Mouse (Mus musculus) urinary bladder, postnatal 14 days (tissue): Measurements from ENCODE around the gene Mcfd2.

ENCODE experiments used
- DNase-seq: peaks from one replicate; pipeline ENCODE4 v3.0.0; 2021; ENCODE audit warnings: low spot score

Gene Mcfd2

DNA sequence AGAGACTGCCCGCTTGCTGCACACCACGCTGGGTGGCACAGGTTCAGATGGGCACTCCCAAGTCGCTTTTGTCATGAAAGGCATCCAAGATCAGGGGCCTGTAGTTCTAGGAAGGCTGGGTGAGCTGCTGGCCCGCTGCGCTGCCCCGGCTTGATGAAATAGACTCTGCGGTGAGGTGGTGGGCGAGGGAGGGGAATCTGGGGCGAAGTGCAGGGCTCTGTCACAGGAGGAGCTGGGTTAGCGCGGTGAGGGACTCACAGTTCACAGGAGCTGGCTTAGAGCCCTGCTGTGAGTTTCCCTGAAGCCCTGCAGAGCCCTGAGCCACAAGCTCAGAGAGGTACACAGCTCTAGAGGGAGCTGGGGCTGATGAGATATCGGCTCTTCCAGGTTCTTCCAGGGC lies 22.4 kb upstream of the Mcfd2 start:
- DNase-seq: no peak

DNA sequence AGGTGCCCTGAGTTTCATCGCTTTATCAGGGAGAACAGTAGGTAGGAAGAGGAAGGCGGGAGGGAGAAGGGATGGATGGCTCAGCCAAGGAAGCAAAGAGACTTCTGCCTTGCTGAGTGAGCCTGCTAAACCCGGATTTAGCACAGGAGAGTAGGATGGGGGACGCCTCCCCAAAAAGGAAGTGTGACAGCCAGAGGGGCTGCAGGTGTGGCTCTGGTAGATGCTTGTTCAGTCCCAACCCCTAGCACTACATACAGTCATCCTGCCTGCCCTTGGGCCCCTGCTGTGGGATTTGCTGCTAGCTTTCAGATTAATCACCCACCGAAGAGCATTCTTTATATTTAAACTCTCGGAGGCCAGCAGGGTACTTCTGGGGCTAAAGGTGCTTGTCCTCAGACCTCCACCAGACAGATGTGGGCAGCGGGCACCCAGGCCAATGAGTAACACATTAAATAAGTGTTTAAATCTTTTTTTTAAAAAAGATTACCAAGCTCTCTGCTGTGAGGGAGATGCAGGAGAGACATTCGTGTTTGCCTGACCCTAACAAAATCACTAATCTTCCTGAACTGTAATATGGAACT lies 21.6 kb upstream of the Mcfd2 start:
- no peak for DNase-seq

DNA sequence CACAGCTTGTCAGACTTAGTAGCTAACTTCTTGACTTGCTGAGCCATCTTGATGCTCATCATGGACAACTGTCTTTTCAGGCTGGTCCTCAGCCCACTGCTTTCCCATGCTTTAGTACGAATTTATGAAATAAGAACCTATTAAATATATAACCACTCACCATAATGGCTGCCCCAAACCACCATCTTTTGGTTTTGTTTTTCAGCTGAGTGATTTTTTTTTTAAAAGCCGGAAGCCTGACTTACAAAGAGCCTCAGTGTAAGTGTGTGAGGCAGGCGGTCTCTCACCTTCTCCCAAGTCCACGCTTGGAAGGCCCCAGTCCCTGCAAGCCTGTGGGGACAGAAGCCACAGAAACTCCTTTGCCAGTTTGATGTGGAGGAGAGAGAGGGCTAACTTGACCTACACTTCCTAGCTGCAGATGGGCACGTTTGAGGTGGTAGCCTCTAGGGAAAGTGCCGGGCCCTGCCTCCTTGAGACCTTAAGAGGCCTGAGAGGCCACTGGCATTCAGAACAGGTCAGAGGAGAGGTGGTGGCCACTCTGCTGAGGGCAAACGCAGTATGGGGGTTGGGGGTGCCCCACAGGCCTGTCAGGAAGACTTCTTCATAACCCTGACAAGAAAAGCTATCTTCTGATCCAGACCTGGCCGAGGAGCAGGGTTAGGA lies 20.9 kb upstream of the Mcfd2 start:
- DNase-seq: no peak

DNA sequence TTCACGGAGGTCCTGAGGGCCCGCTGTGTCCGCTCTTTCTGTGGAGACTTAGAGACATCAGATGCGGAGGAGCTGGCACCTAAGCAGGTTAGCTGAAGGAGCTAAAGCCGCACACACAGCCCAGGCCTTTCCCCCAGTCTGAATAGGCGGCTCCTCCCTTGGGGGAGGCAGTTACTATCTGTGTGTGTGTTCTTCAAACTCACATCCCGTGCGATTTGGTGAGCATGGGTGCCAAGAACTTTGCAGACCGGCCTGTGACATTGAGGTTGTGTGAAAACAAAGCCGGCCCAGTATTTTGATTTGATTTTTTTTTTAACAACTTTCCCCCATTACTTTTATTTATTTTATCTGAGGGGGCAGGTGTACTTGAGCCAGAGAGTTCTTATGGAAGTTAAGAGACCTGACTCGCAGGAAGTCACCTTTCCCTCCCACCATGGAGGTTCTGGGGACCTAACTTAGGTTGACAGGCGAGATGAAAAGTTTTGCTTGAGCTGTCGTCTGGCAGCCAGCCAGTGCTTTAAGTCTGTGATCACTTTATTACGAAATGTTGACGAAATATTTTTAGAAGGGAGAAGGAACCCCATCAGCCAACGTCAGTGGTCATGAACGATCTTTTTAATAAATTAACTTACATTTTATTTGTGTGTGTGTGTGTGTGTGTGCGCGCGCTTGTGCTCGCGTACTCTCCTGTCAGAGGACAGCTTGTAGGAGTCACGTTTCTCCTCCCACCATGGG lies 20.2 kb upstream of the Mcfd2 start:
- no peak for DNase-seq

DNA sequence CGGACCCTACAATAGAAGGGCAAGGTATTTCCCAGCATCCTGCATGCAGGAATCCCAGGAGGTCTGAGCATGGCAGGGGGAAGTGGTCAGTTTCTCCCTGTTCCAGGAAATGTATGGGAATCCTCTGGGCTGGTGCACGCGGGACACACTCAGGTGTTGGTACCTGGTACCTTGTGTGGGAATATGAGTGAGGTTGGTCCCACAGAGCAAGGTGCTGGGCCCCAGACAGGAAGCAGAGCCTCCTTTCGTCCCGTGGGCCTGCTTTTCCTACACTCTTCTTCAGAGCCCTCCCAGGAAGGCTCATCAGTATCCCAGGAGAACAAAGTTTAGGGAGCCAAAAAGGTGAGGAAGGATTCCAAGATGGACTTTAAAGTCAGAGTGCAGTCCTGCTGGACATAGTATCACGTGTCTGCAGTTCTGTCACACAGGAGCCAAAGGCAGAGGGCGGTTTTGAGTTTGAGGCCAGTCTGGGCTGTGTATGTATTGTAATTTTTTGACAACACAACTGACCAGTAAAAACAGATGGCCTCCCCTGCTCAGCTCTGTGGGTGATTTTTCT lies 18.8 kb upstream of the Mcfd2 start:
- no peak for DNase-seq

DNA sequence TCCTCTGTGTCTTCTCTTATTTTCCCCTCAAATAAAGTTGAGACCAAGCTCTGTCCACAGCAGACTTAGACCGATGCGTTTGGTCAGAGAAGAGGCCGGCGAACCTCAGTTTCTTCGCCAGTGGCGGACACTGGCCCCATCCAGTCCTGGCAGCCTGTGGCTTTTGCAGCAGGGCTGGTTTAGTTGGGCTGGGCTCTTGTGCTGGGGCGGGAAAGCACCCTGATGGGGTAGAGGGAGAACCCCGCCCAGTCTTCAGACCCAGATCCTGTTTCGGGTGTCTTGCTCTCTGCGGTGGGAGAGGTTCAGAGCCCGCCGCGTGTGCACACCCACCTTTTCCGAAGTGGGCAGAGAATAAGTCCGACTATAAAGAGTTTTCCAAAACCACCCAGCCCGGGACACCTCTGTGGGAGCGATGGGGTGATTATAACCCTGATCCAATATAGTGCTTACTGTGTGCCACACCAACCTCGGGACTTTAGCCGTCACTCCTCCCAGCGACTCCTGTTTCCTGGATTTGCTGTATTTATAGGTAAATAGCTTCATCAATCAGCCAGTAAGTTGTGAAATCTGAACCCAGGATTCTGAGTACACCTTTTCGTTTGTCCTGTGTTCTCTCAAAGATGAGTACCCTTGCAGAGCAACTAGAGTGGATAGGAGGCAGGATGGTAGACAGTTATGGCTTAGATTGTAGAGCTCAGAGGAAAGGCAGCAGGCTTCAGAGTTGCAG lies 18.2 kb upstream of the Mcfd2 start:
- no peak for DNase-seq

DNA sequence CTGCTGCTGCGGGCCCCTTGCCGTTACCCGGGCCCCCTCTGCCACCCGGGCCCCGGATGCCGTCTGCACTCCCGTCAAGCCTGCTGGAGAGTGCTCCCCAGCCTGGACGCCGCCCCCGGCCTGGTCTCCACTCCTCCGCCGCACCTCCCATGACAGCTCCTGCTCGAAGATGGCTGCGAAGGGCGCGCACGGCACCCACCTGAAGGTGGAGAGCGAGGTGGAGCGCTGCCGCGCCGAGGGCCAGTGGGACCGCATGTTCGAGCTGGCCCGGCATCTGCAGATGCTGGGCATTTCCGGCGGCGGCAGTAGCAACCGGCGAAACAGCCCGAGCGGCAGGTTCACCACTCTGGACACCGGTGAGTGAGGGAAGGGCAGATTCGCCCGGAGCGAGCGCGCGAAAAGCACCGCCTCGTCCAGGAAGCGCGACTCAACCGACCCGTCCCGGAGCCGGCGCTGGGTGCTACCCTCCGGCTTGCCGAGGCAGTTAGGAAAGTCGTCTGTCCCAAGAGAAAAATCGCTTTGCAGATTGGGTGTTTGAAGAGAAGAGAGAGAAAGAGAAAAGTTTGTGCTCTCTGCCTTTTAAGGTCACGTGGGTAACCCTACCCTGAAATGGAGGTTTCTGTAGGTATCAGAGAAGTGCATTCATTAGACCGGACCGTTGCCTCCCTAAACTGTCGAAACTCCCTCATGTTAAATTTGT lies 17.5 kb upstream of the Mcfd2 start:
- DNase-seq: peak; percentile 65

DNA sequence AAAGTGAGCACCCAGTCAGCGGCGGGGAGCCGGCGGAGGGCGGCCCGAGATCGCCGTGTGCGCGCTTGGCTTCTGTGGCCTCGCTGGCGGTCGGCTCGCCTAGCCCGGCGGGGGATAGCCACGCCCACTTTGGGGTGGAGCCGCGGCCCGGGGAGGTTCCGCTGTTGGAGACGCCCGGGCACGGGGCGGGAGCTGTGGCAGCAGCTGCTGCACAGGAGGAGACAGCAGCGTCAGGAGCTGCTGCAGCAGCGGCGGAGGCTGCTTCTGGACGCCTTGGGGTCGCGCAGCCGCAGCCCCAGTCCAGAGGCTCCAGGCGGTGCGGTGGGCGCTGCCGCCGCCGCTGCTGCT lies 16.9 kb upstream of the Mcfd2 start, which contains the start of gene Ttc7:
Gene Ttc7, plus strand, starts transcription at position 181 of the 348 bp plus-strand sequence.
- DNase-seq: peak; percentile 99

DNA sequence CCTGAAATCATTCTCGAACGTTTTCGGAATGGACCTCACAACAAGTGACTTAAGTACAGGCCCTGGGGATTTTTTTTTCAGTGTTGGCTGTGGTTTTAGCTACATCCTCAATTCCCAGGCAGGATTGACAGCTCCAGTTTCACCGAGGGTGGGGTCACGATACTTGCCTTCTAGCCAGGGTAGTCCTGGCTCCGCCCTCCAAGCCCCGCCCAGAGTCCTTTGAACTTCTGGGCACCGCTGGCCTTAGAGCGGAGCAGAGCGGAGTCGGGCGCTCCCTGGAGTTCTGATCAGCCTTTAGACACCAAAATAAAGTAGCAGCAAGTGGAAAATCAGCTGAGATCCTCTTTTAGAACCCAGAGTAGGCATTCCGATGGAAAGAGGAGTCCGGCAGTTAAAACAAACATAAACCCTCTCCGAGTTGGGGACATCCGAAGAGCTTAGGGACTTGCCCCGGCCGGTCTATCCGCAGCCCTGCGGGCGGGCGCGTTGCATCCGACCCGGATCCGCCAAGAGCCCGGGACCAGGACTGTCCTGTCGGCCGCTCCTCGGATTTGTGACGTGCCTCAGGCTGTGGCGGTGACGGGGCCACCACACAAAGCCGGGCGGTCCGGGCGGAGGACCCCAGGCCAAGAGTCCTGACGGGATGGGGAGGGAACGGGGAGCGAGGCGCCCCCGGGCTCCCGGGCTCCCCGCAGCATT lies 16.4 kb upstream of the Mcfd2 start:
- DNase-seq: peak; percentile 95

DNA sequence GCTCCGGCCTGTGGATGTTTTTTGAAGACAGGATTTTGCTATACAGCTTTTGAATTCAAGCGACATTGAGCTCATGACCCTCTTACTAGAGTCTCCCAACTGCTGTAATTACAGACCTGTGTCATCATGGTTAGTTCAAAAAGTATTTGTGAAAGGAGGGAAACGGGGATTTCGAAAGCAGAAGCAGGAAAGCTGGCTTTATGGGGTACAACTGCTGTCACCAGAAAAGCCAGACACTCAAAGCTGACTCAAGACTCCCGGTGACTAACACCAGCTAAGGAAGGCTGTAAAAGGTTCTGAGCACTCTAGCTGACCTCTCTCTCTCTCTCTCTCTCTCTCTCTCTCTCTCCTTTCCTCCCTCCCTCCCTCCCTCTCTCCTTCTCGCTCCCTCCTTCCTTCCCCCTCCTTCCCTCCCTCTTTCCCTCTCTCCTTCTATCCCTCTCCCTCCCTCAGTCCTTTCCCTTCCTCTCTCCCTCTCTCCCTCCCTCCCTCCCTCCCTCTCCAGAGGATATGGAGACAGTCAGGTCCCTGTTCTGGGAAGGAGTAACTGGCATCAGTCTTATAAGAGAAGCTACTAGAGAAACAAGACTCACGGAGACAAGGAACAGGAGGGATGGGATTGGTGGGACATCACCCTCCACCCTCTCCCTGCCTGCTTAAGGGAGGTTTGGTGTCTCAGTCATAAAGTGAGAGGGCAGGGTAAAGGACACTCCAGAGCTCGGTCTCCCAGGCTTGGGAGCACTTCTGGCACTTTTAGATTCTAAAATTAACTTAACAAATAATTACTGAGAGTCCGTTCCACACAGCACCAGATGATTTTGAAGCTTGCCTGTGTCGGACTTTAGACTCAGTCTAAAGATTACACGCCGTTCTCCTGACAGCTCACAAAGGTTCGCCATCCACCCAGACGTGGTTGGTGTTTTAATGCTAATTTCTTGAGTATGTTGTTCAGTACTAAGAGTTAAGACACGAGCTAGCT lies 9.9 kb upstream of the Mcfd2 start:
- DNase-seq: no peak

DNA sequence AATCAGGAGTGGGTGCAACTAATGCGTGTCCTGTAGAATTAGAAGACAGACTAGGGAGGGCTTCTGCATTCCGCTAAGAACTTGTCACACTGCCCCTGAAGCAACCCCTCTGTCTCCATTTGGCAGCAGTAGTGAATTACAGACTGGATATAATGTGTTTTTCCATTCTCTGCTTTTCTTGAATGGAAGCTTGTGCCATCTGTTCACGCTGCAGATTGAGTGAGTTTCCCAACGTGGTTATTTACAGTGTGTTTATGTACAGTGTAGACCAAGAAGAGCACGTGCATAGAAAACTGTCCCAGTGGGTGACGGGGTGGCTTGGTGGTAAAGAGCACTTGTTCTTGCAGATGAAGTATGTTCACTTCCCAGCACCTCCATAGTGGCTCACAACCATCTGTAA lies 3.7 kb upstream of the Mcfd2 start:
- no peak for DNase-seq

DNA sequence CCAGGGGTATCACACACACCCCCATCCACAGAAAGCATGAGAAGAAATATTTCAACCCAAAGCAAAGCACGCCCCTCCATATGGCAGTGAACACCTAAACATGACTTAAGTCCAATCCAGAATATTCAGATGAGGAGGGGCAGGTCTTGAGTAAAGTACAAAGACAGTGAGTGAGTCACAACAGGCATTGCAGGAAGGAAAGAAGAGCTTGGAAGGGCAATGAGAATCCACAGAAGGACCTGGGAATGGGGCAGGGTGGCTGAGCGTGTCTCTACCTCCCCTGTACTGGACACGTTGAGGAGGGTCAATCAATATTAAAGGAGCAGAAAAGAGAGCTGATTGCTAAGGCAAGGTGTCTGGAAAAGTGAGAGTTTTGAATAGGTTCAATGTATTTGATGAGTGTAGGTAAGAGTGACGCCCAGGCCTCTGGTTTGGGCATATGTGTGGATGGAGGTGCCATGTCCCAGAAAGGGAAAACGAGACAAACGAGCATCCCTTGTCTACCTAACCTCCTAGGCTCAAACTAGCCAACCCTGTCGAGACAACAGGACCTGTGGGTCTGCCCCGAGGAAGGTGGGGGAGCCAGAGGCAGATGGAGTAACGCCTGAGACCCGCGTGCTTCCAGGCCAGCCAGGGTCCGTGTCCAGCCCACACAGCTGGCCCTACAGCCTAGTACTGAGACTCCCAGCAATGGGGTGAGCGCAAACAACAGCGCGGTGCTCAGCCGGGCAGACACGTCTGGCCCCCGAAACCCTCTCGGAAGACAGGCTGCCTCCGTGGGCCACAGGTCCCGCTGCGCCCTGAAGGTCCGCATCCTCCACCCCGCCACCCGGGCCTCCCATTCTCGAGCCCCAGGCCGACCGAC lies 576 bp downstream of the Mcfd2 start:
- no peak for DNase-seq

DNA sequence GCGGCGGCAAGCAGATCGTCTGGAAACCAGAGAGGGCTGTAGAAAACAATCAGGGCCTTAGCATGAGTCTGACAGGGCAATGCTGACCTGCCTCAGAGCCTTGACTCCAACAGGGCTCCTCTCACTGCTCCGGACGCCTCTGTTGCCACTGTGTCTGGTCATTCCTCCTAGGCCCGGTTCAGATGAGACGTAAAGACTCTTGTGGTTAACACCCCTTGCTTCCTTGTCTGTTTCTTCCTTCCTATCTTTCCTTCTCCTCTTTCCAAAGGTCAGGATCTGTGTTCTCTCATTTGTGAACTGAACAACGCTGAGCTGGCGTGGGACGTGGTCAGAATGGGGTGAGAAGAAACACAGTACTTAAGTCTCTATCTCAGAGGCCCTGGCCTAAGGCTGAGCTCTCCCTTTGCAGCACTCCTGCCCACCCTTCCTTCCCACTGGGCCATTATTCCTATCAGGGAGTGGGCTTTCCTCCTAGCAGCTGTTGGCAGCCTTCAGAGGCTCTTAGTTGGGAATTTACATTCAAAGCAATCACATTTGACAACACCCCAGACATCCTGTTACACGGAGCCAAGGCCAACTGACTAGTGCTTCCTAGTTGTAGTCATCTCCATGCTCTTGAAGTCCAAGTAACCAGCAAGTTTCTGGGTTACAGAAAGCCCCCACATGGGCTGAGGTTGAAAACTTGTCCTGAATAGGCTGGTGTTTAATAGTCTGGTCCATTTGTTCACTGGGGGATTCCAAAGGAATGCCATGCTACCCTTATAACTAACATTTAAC lies 1.5 kb downstream of the Mcfd2 start:
- no peak for DNase-seq

DNA sequence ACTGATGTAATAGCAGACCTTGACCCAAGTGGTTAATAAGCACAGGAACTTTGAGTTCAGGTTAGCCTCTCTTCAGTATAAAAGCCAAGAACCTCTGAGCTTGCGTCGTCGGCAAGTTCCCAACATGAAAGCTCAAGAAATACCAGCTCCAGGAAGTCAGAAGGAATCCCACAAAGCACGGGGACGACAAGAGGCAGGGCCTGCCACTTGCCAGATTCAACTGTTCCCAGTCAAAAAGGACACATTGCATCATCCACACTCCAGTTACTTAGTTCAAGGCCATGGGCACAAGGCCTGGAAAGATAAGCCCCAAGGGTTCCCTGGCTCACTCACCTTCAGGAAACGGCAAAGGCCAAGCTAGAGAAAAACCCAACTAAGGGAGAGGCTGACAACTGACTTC lies 2.3 kb downstream of the Mcfd2 start:
- DNase-seq: no peak

DNA sequence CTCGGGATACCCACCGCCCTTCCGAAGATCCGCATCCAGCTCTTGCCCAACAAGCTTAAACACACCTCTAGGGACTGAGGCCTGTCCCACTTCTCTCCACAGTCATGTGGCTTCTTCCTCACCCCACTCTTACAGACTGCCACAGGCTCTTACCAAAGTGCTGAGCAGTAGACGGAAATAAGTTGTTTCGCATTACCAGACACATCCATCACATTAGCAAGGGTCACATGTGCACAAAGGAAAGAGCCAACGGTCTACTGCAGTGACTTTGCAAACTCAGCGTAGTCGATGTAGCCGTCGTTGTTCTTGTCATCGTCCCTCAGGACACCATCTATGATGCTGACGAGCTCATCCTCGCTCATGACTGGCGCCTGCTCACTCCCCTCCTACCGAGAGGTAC lies 10.1 kb downstream of the Mcfd2 start:
- no peak for DNase-seq

DNA sequence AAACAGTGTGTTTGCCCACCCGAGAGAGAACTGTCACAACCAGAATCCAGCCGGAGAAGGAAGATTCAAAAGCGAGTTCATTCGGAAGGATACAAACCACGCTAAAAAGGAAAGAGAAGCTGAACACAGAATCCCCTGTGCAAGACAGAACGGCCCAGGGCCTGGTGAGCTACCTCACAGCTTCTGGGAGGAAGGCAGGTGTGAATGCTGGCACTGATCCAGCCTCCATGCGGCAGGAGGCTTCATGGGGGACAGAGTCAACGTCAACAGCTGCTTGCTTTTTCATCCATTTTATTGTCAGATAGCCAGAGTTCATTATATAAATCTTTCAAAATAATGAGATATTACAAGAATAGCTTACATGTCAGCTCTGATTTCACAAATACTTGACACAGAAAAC lies 11.4 kb downstream of the Mcfd2 start:
- no peak for DNase-seq

DNA sequence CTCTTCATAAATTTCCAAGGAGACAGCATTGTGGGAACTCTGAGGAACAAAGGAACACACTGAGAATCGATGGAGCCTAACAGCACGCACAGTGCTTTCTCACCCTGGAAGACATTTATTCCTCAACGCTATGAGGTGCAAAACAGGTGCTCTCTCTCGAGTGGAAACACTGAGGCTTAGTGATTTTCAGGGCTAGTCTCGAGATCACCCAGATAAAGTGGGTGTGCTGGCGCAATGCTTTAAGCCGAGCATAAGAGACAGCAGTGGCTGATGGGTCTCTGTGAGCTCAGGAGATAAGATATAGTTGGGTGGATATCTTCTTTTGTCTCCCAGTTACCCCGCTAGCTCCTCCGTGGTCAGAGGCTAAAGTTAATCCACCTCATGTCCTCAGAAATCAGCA lies 19.6 kb downstream of the Mcfd2 start:
- no peak for DNase-seq

DNA sequence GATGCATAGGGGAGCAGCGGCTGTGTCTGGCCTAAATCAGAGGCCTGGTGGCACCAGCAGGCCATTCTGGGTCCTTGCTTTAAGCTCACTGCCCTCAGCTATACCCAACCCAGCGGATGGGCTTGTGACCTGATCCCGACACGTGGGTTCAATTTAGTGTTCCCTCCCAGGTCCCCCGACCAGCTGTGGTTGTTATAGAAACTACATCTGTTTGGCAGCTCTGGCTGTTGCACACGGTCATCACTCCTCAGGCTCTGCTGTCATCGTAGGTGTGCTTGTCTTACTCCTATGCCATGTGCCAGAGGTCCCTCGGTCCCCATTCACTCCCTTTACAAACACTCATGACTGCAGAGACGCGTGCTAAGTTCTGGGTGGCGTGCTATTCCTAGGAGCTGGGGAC lies 27.9 kb downstream of the Mcfd2 start:
- no peak for DNase-seq
